Mouse (Mus musculus): Measurements from ENCODE around the gene Zkscan5.
A peak's percentile ranks its signal among the peaks of the same experiment; 100 is the strongest.
"Not testable (repeated sequence)": the region's sequence is repeated elsewhere in the genome, so short reads cannot be mapped to it uniquely, and the experiment has no call there.

The Zkscan5 gene

DNA sequence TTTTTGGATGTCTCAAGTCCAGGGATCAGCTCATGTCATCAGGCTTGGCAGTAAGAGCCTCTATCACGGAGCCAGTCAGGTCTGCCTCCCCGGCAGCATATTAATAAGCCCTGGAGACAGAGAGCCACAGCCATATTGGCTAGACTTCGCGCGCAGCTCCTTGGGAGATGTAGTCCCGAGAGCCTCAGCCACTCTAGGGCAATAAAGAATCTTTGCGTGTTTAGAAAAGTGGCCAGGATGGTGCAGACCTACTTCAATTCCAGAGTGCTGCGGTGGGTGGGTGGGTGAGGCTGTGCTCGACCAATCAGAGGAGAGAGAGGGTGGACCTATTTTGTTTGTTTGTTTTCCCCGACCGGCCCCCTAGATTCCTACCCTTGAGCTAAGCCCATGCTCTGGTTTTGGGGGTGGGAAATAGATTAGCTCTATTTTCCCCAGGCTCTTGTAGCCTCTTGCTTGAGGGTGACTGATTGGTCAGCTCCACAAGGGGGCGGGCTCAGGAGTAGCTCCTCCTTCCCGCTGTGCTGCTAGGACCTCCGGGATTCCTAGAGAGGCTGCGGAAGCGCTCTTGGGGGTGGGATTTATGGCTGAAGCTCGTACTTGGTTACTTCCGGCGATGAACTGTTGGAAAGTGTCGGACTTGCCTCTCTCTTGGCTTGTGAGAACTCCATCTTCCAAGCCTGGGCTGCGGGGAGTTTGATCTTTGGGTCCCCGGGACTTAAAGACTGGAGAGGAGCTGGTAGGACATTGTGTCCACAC lies at the start of gene Zkscan5:
Gene Zkscan5, plus strand, starts transcription at position 627 of the 756 bp plus-strand sequence.
- peak; percentile 96 for DNase-seq (ENCODE audit: low spot score in 2 of 2)

DNA sequence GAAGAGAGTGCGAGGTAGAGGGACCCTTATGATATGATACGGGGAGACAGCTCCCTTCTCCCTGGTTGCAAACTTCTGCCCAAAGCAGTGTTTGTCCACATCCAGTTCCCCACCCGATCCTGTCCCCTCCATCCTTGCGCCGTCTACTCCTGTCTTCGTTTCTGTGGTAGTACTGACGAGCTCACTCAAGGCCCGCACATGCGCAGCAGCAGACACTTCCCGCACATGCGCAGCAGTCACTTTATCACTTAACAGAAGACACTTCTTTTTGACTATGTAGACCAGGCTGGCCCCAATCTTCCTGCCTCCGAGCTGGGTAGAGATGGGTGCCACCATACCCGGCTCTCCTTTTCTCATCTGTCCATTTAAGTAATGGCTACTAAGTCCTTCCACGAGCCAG lies 43.0 kb upstream of the Zkscan5 start:
- DNase-seq (ENCODE audit: low spot score in 2 of 2): no peak

DNA sequence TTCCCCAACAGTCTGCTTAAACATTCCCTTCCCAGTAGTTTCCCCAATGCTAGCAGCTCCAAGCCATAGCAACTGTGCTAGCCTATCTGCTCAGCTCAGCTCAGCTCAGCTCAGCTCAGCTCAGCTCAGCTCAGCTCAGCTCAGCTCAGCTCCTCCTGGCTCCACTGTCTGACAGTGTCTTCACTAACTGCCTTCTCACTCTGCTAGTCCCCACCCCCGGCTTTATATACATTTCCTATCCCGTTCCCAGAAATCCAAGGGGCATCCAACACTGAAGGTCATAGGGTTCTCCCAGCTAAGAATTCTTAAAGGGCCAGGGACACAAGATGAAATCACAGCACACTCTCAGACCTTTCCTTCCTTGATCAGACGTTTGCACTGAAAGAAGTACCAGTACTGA lies 39.7 kb upstream of the Zkscan5 start:
- no peak for DNase-seq (ENCODE audit: low spot score in 2 of 2)

DNA sequence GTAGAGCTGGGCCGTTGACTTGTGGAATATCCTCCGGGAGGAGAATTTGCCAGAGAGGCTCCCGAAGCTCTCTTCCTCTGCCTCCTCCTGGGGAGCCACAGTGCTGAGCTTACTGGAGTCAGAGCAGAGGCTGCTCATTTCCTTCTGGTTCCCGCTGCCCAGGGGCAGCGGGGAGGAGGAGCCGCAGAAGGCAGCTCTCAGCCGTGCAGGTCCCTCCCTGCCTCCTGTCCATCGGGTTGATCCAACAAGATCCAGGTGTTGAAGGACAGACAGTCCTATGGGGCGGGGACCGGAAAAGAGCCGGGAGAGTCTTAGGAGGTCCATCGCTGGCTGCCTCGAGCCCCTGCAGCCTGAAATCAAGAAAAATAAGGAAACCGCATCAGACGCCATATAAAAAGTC lies 39.2 kb upstream of the Zkscan5 start:
- no peak for DNase-seq (ENCODE audit: low spot score in 2 of 2)

DNA sequence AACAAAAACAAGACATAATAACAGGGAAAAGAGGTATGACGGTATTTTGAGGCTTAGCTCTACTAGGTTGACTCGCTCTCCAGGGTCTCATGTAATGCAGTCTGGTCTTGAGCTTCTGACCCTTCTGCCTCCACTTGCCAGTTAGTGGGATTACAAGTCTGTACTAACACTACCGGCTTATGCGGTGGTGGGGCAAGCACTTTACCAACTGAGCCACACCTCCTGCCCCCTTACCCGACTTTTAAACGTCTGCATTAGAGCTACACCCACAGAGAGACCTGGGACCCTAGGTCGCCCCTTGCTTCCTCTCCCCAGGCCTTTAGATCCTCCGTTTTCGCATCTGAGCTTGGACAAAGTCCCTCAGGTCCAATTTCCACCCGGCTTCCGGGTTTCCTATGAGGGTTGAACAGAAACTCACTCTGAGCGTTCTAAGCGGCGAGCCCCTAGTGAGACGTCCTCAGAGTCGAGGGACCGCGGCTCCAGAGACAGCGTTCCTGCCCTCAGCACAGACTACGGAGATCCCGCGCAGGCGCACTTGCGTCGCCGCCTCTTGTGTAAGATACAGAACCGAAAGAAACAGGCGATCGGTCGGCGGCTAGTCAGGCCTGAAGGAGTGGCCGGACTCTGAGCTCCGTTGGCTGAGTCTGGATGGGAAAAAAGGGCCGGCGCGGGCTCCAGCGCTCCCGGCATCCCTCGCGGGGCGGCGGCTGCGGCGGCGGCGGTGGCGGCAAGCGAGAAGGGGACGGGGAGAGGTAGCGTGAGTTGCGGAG lies 37.6 kb upstream of the Zkscan5 start, which contains the start of the genes Ptcd1 and Cpsf4:
Gene Ptcd1, minus strand, starts transcription at position 573 of the 770 bp plus-strand sequence.
Gene Cpsf4, plus strand, starts transcription at position 678 of the 770 bp plus-strand sequence.
- DNase-seq (ENCODE audit: low spot score in 2 of 2): peak; percentile 96

DNA sequence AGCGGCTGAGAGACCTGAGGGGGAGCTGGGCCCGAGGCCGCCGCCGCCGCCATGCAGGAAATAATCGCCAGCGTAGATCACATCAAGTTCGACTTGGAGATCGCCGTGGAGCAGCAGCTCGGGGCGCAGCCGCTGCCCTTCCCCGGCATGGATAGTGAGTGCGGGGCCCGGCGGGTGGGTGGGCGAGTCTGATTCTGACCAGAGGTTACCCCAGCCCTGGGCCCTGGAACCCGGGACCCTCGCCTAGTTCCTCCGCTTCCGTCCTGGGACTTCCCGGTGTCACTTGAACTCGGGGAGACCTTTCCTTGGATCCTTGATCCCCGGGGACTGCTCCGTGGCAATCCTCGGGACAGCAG lies 37.1 kb upstream of the Zkscan5 start:
- DNase-seq (ENCODE audit: low spot score in 2 of 2): no peak

DNA sequence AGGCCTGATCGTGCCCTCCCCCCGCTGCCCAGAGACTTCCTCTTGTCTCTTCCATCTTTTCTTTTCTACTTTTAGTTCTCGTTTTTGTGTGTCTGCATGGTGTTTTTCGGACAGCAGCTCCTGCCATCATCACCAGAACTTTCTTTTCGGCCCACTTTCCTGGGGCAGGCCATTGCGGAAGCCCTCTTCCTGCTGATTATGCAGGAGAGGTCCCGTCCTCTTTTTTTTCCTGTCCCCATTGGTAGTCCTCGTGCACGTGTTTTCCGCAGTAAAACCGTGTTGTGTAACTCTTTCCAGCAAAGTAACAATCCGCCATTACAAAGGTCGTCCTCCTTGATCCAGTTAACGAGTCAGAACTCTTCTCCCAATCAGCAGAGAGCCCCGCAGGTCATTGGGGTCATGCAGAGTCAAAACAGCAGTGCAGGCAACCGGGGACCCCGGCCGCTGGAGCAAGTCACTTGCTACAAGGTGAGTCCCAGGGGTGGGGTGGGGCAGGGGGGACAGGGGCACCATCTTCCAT lies 25.8 kb upstream of the Zkscan5 start:
- DNase-seq (ENCODE audit: low spot score in 2 of 2): no peak

DNA sequence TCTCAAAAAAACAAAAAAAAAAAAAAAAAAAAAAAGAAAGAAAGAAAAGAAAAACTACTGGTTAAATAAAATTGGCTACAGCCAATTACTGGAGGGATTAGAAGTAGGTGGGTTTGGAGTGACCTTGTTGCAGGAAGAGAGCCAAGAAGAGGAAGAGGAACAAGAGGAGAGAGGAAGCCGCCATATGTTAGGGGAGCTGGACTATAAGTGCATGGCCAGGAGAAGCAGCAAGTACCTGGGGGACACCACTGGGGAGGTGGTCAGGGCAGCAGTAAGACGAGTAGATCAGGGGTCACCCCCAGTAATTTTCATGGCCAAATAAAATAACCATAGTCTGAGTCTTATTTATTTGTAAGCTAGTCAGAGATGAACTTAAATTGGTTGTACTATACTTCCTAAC lies 19.1 kb upstream of the Zkscan5 start:
- no peak for DNase-seq (ENCODE audit: low spot score in 2 of 2)

DNA sequence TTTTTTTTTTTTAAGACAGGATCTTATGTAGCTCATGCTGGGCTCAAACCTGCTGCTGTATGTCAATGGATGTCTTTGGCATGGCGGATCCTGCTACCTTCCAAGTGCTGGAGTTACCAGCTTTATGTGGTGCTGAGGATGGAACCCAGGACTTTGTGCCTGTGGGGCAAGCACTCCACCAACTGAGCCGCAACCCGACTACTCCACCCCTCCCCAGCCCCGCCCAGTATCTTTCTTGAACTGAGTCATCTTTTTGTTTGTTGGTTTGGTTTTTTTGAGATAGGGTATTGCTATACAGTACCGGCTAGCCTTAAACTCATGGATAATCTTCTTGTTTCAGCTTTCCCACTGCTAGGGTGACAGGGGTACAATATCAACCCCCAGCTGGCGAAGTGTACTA lies 14.9 kb upstream of the Zkscan5 start:
- no peak for DNase-seq (ENCODE audit: low spot score in 2 of 2)

DNA sequence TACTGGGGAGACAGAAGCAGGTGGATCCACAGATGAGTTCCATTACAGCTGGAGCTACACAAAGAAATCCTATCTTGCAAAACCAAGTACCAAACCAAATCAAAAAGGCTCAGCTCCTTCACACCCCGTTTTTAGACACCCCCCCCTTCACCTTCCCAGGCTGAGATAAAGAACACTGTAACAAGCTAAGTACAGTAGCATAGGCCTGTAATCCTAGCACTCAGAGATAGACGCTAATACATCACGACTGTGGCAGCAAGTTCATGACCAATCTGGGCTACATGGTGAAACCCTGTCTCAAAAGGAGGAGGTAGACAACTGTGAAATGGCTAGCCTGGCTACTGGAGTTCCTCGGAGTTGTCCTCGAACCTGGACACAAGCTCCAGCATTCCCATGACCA lies 14.0 kb upstream of the Zkscan5 start:
- no peak for DNase-seq (ENCODE audit: low spot score in 2 of 2)

DNA sequence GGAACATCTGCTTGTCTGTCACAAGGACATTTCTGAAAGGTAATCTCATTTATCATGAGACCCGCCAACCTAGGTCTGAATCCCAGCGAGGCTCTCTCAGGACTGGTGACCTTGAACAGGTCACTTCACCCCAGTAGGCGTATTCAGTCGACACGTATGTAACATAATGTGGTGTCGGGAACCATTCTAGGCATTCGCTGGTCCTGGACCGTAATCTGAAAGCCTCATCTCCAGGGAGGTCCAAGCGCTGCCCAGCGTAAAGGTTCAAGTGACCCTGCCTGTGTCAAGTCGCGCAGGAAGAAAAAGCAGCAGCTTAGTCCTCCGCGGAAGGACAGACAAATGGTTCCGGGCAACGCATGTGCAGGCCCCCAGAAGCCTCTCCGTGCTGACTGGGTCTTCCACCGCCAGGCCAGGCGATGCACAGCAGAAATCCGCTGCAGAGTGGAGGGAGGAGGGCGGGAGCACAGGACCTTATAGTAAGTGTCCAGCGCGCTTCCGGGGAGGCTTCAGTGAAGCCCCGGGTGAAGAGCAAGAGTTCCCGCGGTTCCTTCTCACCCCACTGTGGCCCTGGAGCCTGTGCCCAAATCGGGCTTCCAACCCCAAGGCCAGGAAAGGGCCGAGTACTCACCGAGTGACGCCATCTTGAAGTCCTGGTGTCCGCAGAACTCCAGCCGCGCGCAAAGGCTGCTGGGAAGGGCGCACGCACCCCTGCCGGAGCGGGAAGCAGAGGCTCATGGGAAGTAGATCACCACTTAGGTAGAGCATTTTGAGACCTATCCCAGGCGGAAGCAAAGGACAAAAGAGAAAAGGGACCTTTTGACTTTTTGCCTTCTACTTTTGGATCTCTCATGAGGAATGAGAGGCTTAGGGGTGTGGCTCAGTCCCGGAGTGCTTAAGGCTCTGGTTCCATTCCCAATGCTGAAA lies 13.2 kb upstream of the Zkscan5 start:
- DNase-seq (ENCODE audit: low spot score in 2 of 2): peak; percentile 74 to 76

DNA sequence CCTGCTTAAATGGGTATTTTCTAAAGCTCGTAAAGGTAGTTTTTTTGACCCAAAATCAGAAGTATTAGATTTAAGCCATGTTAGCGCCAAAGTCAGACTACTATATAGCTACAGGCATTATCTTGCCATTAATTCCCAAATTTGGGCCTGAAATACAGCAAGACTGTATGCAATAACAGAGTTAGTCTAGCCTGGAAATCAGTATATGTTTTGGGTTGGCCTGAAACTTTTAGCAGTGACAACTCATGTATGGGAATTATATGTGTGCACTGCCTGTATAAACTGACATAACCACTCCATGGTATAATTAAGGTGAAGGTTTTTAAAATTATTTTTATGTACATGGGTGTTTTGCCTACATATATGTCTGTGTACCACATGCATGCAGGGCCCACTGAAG lies 12.4 kb upstream of the Zkscan5 start, which contains the start of gene Atp5j2:
Gene Atp5j2, minus strand, starts transcription at position 101 of the 400 bp plus-strand sequence.
- no peak for DNase-seq (ENCODE audit: low spot score in 2 of 2)

DNA sequence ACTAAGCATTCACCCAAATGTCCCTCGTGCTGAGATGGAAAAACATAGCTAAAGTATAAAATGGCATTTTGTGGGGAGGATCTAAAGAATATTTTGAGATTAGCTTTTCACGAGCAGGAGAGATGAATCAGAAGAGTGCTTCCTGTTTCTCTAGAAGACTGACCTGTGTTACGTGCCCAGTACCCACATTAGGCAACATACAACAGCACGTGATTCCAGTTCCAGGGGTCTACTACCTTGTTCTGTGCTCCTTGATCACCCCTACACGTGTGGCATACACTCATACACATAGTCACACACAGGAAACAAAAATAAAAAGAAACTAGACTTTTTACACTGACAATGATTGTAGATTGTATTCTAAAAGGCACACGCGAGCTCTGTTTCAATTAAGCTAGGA lies 4.0 kb upstream of the Zkscan5 start:
- no peak for DNase-seq (ENCODE audit: low spot score in 2 of 2)

DNA sequence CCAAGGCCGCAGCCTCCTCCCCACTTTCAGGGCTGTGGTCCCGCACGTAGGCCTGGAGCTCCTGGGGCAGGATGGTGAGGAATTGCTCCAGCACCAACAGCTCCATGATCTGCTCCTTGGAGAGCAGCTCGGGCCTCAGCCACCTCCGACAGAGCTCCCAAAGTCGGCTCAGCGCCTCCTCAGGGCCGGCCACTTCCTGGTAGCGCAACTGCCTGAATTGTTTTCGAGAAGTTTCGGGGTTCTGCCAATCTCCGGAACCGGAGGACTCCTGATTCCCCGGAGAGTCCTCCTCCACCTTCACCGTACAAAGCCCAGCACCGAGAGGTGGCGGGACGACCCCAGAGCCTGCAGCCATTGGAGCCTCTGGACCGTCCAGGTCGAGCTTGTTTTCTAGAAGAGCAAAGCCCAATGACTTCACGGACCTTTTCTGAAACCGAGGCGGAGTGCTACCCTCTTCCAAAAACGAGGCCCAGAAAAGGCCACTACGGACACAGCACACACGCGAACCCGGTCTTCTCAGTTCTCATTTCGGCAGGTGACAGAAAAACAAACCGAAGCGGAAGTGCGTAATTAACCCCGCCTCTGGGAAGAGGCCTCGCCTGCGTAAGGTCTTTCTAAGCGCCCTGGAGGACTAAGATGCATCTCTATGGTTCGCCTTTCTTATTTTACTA lies 2.9 kb upstream of the Zkscan5 start, which contains the start of gene Zkscan14:
Gene Zkscan14, minus strand, starts transcription at position 548 of the 671 bp plus-strand sequence.
- DNase-seq (ENCODE audit: low spot score in 2 of 2): peak; percentile 51 to 72

DNA sequence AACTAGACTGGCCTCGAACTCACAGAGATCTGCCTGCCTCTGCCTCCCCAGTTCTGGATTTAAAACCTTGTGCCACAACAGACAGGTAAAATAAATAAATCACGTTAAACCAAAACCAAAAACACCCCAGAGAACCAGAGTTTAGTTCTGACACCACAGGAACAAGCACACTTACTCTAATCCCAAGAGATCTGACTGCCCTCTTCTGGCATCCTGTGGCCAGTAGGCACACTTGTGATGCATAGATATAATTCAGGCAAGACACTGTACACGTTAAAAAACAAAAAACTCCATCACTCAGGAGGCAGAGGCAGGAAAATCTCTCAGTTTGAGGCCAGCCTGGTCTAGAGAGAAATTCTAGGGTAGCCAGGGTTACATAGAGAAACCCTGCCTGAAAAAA lies 1.9 kb upstream of the Zkscan5 start:
- no peak for DNase-seq (ENCODE audit: low spot score in 2 of 2)

DNA sequence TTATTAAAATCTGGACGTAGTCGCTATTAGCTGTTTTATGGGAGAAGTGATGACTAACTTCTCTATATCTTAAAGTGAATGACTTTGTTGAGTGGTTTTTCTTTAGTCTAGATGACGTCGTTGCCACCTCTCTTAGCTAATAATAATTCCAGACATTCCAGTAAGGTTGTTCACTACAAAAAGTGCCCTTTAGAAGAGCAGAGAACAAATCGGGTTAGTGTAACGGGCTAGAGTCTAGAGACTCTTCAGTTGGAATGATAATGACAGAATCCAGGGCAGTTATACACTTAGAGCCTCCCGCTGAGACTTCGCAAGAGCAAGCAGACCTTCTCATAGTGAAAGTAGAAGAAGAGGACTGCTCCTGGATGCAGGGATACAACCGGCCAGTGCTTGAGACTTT lies 679 bp downstream of the Zkscan5 start:
- DNase-seq (ENCODE audit: low spot score in 2 of 2): no peak

DNA sequence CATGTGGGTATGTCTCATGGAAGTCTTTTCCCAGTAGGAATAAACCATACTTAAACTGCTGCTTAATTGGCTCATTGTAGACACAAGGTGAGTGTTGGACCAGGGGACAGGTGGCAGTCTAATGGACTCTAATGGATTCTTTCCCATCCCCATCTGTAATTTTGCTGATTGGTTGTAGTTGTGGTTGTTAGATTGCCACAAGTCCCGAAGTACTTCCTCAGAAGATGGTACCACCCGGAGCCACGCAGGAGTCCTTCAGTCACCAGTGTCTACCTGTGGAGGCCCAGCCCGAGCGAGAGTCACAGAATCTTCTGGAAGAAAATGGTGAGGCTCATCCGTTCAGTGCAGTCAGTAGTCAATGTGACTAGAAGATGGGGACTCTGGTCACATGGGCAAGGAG lies 3.0 kb downstream of the Zkscan5 start:
- no peak for DNase-seq (ENCODE audit: low spot score in 2 of 2)

DNA sequence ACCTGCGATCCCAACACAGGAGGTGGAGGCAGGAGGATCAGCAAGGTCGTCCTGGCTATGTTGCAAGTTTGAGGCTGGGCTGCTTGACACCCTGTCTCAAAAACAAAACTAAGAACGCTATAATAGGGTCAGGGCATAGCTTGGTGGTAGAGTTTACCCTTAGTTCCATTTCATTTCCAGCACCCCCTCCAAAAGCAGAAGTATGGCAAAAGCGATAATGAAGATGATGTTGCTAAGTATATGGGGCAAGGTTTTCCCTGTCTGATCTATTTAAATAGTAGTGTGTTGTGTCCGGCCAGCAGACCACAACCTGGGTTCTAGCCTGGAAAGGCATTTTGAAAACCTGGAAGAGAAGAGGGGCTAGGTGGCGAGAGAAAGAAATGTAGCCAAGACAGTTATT lies 3.6 kb downstream of the Zkscan5 start:
- DNase-seq (ENCODE audit: low spot score in 2 of 2): no peak

DNA sequence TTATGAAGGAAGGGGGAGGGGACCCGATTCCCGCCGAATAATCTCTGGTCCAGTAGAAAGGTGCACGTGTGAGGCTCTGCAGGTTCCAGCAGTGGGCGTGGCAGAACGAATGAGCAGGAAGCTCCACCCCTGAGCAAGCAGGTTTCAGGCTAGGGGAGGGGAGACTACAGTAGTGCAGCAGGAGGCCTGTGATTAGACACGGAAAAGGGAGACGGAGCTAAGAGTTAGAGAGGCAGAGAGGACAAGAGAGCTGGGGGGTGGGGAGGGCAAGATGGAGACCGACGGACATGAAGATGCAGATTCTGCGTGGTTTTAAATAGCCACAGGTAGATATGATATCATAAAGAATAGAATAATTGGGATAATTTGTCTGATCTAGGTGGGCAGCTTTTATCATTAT lies 4.0 kb downstream of the Zkscan5 start:
- not testable (repeated sequence) for DNase-seq (ENCODE audit: low spot score in 2 of 2)

DNA sequence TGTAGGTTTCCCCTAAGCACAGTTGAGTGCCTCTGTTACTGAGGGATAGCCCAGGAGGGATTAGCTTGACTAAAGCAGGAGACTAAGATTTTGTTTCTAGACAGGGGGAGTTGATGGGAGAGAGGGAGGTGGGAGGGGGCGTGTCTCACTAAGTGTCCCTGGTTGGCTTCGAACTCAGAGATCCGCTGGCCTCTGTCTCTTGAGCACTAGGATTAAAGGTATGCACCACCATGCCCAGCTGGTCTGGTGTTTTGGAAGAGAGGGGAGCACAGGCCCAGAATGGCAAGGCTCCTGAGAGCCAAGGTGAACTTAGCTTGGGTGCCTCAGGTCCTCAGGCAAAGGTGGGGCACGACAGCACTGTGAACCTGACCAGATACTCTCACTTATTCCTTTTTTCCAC lies 7.0 kb downstream of the Zkscan5 start:
- DNase-seq (ENCODE audit: low spot score in 2 of 2): no peak

DNA sequence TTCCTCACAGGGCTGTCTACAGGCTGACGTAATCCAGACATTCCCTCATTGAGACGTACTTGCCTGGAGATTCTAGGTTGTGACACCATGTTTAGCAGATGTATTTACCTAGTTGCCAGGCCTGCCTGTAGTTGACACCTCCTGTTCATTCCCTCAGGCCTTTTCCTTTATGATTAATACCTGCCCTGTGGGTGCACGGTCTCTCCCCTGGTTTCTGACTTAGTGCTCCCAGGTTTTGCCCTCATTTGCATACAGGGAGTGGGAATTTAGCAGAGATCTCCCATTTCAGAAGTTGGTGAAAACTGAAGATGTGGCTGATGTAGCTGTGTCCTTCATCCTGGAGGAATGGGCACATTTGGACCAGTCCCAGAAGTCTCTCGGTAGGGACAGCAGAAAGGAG lies 7.9 kb downstream of the Zkscan5 start:
- DNase-seq (ENCODE audit: low spot score in 2 of 2): no peak

Data from thymus, postnatal 10 days (tissue).